Mouse (Mus musculus) stomach, embryonic 16.5 days (tissue): ENCODE data around the gene Prkg2. TPM values are rescaled to one million over a fixed set of nuclear protein-coding genes. Genes with fewer than 3 reads are reported as not detected.

Source experiments
- ATAC-seq: fragments of 200-750 bp; cut with Nextera tagmentation; 2 replicates; pipeline ENCODE4 v1.8.0; 2017; ENCODE audit warnings: moderate number of reproducible peaks, moderate TSS enrichment; ENCODE audit not compliant: insufficient read depth, low FRiP score
- H3K27ac ChIP-seq: fragments of 300-500 bp; sonication (generic); 2 replicates; pipeline ENCODE4 v1.5.1; 2014; ENCODE audit warnings: low read length
- H3K27me3 ChIP-seq: fragments of 300-500 bp; sonication (generic); 2 replicates; pipeline ENCODE4 v1.6.1; 2014; ENCODE audit warnings: low read length, control low read depth, mixed read lengths; ENCODE audit not compliant: control insufficient read depth, insufficient read depth
- H3K36me3 ChIP-seq: fragments of 300-500 bp; sonication (generic); 2 replicates; pipeline ENCODE4 v1.6.1; 2014; ENCODE audit warnings: low read length; ENCODE audit not compliant: control insufficient read depth, insufficient read depth
- H3K4me1 ChIP-seq: fragments of 300-500 bp; sonication (generic); 2 replicates; pipeline ENCODE4 v1.6.1; 2014; ENCODE audit warnings: low read length, control low read depth, mixed read lengths; ENCODE audit not compliant: control insufficient read depth, insufficient read depth
- H3K4me2 ChIP-seq: fragments of 300-500 bp; sonication (generic); 2 replicates; pipeline ENCODE4 v1.6.1; 2014; ENCODE audit warnings: low read depth, low read length, mixed read lengths
- H3K4me3 ChIP-seq: fragments of 300-500 bp; sonication (generic); replicated peaks from 2 replicates; pipeline ENCODE4 v1.5.1; 2014; ENCODE audit warnings: mild to moderate bottlenecking, low read length
- H3K9ac ChIP-seq: fragments of 300-500 bp; sonication (generic); 2 replicates; pipeline ENCODE4 v1.6.1; 2014; ENCODE audit warnings: low read length
- H3K9me3 ChIP-seq: fragments of 300-500 bp; sonication (generic); replicated peaks from 2 replicates; pipeline ENCODE4 v1.6.1; 2016; ENCODE audit warnings: low read length, control low read depth; ENCODE audit not compliant: control insufficient read depth
- WGBS: fragments of 180-500 bp; shearing (Covaris S2); extraction: QIAGEN DNeasy Blood & Tissue Kit; methylation state at CpG from one replicate; pipeline ENCODE4 v1.1.7; 2014; 5-methylcytosine and 5-hydroxymethylcytosine counted together
- polyA plus RNA-seq: library from polyadenylated mRNA; unstranded; fragments of >200 nt; fragmentation: Nextera tagmentation; extraction: Ambion mirVana; gene quantifications from 2 replicates; pipeline ENCODE4 v1.2.1, GENCODE M21; 2015

Gene Prkg2
- polyA plus RNA-seq, 1 experiment from 2014 or later, result 4.7 TPM

DNA sequence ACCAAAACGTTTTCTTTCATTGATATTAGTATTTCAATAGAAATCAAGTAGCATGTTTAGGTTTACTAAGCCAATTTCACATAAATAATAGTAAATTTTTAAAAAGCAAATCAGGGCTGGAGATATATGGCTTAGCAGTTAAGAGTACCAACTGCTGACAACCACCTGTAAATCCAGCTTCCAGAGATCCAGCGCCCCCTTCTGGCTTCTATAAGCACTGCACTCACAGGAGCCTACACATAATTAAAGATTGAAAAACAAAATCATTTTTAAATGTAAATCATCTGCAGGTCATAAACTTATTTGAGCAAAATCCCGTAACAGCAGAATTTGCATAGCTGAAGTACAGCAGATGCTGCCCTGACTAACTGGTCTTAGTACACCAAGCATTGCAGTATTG, 10.8 kb downstream of the Prkg2 start:
- no peaks in the 10 kb centered on the region for H3K4me1 ChIP-seq
- H3K27me3 ChIP-seq, result no peaks in the 10 kb centered on the region
- no peaks in the 10 kb centered on the region for H3K36me3 ChIP-seq
- no peak overlapping the region for H3K27ac ChIP-seq
- no peak for ATAC-seq
- no peak overlapping the region for H3K4me2 ChIP-seq
- 0 out of 2 replicates have a peak, but pooled peaks cover 7% of the 10 kb centered on the region for H3K9me3 ChIP-seq
- no peak overlapping the region for H3K4me3 ChIP-seq
- 63% methylated on average over 3 of the region's 3 CpGs for WGBS
- H3K9ac ChIP-seq, result no peak overlapping the region

DNA sequence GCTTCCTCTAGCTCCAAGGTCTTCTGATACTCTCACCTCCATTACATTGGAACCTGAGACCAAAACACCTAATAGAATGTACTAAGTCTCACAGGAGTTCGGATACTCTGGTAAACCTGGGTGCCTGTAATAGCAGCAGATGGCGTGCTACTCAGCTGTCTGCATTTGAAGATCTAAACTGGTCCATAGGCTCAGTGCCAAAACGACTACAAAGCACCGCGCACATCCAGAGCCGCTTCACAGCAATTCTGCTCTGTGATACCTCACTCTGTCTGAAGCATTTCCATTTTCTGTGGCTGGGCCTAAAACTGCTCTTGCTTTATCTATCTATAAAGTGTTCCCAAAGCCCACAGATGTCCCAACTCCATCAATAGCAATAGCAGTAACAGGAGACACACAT, 17.4 kb downstream of the Prkg2 start:
- 84% methylated on average over 6 of the region's 6 CpGs for whole genome bisulfite sequencing
- no peak for ATAC-seq
- no peak overlapping the region for H3K9ac ChIP-seq
- no peaks in the 10 kb centered on the region for H3K27me3 ChIP-seq
- H3K4me1 ChIP-seq, result no peaks in the 10 kb centered on the region
- no peak overlapping the region for H3K27ac ChIP-seq
- H3K9me3 ChIP-seq, result no peaks in the 10 kb centered on the region
- no peak overlapping the region for H3K4me3 ChIP-seq
- no peak overlapping the region for H3K4me2 ChIP-seq
- H3K36me3 ChIP-seq, result no peaks in the 10 kb centered on the region

DNA sequence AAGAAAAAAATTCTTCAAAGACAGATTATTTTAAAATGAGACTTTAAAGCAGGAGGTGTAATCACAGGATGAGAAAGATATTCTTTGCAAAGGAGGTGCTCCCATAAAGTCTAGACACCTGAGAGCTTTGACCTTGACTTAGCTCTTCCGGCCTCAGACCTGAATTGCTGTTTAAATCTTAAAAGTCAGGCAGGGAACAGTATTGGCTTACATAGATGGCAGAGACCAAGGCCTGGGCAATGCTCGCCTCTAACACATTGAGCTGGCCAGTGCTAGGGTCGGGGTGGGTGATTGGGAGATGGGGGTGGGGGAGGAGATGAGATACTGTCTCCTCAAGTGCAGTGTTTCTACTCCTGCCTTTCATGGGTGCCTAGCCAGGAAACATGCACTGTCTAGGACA, 22.0 kb downstream of the Prkg2 start:
- no peaks in the 10 kb centered on the region for H3K27me3 ChIP-seq
- ATAC-seq, result no peak
- no peak overlapping the region for H3K9ac ChIP-seq
- no peak overlapping the region for H3K4me2 ChIP-seq
- H3K27ac ChIP-seq, result no peak overlapping the region
- WGBS, result 65% methylated on average over 3 of the region's 3 CpGs
- H3K36me3 ChIP-seq, result no peaks in the 10 kb centered on the region
- H3K4me1 ChIP-seq, result no peaks in the 10 kb centered on the region
- H3K4me3 ChIP-seq, result no peak overlapping the region
- no peaks in the 10 kb centered on the region for H3K9me3 ChIP-seq

DNA sequence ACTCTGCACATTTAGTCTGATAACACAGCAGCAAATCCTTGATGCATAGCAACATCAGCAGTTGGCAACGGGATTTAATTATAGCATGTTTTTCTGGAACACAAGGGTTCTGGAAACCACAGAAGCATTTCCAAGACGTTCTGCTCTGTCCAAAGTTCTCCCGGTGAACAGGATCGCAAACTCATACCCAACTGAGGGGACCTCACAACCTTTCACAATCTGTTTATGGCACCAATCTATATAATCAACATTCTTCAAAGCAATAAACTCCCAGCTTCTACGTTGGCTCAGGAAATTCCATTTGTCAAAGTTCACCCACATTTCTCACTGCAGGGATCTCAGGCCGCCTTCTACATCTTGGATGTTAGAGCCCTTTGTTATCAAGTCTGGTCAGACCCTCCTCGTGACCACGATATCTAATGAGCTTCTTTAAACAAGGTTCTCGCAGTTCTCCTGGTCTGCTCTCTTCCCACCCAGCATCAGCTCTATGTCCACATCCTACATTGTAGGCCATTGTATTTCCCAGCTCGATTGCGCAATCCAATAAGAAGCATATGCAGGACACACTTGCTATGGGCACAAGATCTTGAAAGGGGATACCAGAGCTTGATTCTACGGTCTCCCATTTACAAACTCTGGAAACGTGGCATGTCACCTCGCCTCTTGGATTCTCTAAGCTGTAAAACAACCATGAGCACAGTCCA, 26.6 kb downstream of the Prkg2 start:
- no peak for ATAC-seq

DNA sequence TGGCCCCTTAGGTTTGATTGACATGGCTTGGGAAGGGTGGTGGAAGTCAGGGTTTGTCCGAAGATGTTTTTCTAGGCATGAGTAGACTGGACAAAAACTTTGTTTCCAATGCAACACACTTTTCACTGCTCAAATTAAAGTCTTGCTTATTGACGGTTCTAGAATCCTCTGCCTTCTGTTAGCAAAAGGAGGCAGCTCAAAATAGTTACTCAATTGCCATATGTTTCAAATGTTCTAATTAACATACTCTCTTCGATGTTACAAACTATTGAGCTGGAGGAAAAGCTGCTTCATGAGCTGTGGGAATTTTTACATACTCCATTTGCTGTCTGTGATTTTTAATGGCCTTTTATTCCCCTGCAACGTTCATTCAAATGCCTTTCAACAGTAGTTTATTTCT, 39.0 kb downstream of the Prkg2 start:
- H3K27me3 ChIP-seq, result no peaks in the 10 kb centered on the region
- WGBS, result 72% methylated on average over 4 of the region's 4 CpGs
- H3K4me3 ChIP-seq, result no peak overlapping the region
- no peaks in the 10 kb centered on the region for H3K9me3 ChIP-seq
- no peak for ATAC-seq
- no peak overlapping the region for H3K4me2 ChIP-seq
- H3K9ac ChIP-seq, result no peak overlapping the region
- H3K4me1 ChIP-seq, result no peaks in the 10 kb centered on the region
- no peak overlapping the region for H3K27ac ChIP-seq
- H3K36me3 ChIP-seq, result no peaks in the 10 kb centered on the region

More for the DNA sequence above, 26.6 kb downstream of the Prkg2 start:
- Histone ChIP-seq H3K27me3 (no peaks in the 10 kb centered on the region; the same call in 1 of the 2 replicates), H3K9ac (no peak overlapping the region), H3K36me3 (no peaks in the 10 kb centered on the region), H3K4me1 (no peaks in the 10 kb centered on the region), H3K4me2 (no peak overlapping the region), H3K9me3 (no peaks in the 10 kb centered on the region), H3K27ac (no peak overlapping the region), H3K4me3 (no peak overlapping the region)
- WGBS, result 74% methylated on average over 14 of the region's 14 CpGs

DNA sequence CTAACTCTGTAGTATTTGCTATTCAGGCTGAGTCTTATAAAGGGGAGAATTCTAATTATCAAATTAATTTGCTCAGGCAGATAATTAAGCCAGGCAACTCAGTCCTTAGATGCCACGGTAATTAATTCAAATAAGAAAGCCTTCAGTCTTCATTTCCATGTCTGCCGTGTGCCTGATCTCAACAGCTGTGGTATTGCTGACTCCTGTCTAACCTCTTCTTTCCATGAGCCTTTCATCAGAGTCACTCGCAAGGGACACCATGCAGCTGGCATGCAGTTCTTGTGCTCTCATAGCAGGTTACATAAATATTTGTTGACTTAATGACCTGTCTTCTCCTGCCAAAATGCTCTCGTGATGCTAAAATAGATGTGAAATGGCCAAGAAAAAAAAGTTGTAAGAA, 41.4 kb downstream of the Prkg2 start:
- ATAC-seq, result no peak
- H3K4me1 ChIP-seq, result no peaks in the 10 kb centered on the region
- H3K27ac ChIP-seq, result no peak overlapping the region
- H3K4me3 ChIP-seq, result no peak overlapping the region
- no peak overlapping the region for H3K9ac ChIP-seq
- no peaks in the 10 kb centered on the region for H3K9me3 ChIP-seq
- H3K4me2 ChIP-seq, result no peak overlapping the region
- no peaks in the 10 kb centered on the region for H3K27me3 ChIP-seq
- H3K36me3 ChIP-seq, result no peaks in the 10 kb centered on the region
- WGBS, result 42% methylated on average over 4 of the region's 4 CpGs

DNA sequence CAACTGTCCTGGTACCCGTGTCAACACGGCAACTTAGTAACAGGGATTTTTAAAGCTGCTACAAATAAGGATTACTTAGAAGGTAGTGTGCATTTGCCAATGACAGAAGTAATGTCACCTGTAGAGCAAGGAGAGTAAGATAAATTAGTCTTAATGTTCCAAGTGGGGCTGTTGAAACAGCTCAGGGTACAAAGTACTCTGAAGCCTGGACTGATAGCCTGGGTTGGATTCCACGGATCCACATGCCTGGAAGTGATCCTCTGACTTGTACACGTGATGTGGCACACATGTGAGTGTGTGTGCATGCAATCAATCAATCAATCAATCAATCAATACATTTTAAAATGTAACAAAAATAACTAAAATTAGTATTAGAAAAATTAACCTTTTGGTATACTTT, 45.6 kb downstream of the Prkg2 start:
- Histone ChIP-seq H3K4me2 (no peak overlapping the region), H3K27ac (no peak overlapping the region), H3K36me3 (no peaks in the 10 kb centered on the region), H3K9ac (no peak overlapping the region), H3K9me3 (no peaks in the 10 kb centered on the region), H3K4me1 (no peaks in the 10 kb centered on the region), H3K27me3 (no peaks in the 10 kb centered on the region), H3K4me3 (no peak overlapping the region)
- ATAC-seq, result no peak
- WGBS, result 74% methylated on average over 4 of the region's 4 CpGs

DNA sequence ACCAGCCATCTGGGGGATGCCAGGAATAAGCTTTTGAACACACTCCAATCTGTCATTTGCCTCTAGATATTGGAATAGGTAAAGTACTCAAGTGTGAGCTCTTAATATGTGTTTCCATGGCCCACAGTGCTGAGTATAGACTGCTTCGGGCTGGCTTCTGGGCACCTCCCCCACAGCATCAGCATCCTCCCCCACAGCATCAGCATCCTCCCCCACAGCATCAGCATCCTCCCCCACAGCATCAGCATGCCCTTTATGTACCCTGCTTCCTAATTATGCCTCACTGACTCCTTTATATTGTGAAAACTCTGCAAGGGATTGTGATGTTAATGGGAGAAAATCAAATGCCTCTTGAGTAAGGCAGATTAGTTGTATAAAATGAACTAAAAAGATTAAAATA, 49.5 kb downstream of the Prkg2 start:
- Histone ChIP-seq H3K9me3 (no peaks in the 10 kb centered on the region), H3K9ac (no peak overlapping the region), H3K27me3 (no peaks in the 10 kb centered on the region), H3K36me3 (no peaks in the 10 kb centered on the region), H3K4me1 (no peaks in the 10 kb centered on the region), H3K4me2 (no peak overlapping the region), H3K4me3 (no peak overlapping the region), H3K27ac (no peak overlapping the region)
- 66% methylated on average over 1 of the region's 1 CpGs for WGBS
- ATAC-seq, result no peak

DNA sequence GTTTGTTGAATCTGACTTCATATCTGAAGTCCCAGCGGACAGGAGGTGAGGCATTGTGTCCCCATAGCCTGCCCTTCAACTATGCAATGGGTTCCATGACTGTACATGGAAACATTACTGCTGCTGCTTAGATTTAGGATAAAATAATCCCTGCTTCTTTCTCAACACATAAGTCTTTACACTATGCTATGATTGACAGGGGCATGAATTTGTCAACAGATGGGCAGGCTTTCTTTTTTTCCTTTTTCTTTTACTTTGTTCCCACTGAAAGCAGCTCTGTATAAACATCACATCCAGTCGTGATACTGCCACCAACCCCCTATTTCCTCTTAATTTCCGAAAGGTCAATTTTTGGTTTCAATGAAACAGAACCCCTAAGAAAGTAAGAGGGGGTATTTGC, 50.0 kb downstream of the Prkg2 start:
- H3K4me1 ChIP-seq, result no peaks in the 10 kb centered on the region
- H3K36me3 ChIP-seq, result no peaks in the 10 kb centered on the region
- H3K9ac ChIP-seq, result no peak overlapping the region
- H3K4me3 ChIP-seq, result no peak overlapping the region
- H3K4me2 ChIP-seq, result no peak overlapping the region
- no peaks in the 10 kb centered on the region for H3K27me3 ChIP-seq
- H3K27ac ChIP-seq, result no peak overlapping the region
- ATAC-seq, result no peak
- H3K9me3 ChIP-seq, result no peaks in the 10 kb centered on the region
- WGBS, result 71% methylated on average over 3 of the region's 3 CpGs
